Comparison of ENCODE assay signal across 7 mouse cellular contexts in the genomic region with DNA sequence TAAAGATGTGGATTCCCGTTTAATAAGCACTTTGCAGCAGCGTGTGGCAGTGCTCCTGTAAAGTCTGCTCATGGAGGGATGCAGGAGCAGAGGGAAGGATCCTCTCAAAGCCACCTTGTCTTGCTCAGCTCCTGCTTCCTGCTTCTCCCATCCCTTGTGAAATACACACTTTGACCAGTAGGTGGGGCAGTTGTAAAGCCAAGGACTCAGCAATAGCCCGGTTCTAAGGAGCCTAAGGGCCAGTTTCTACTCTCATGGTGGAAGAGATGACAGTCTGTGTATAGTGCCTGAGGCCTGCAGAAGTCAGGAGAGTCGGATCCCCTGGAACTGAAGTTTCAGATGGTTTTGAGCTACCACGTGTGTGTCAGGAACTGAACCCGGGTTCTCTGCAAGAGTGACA.
DNase-seq lines count a peak whose midpoint lies in the region; ATAC-seq and TF ChIP-seq lines count a peak whose summit lies in the region.

No protein-coding gene starts in this region.

- TF ChIP-seq CTCF in brain, embryonic 14.5 days (IDR thresholded peaks at IDR 0.05; ENCODE audit: borderline replicate concordance, extremely low read depth, insufficient read depth, insufficient read length): peak; percentile 85

- peak; percentile 67 for DNase-seq in Muller cell, postnatal 12 days (ENCODE audit: inconsistent ontology term)
- DNase-seq in brain, embryonic 14.5 days (ENCODE audit: low read depth): peak; percentile 92
- peak; percentile 36 for DNase-seq in fibroblast of lung, adult 2 months (ENCODE audit: low read depth)
- peak; percentile 68 to 73 for DNase-seq in heart, postnatal 36 days
- DNase-seq in layer of hippocampus, postnatal 10 days (ENCODE audit: low spot score in 2 of 2): peak; percentile 85 to 89
- DNase-seq in right cerebral cortex, postnatal 4 days: peak; percentile 80

- intact Hi-C loops in heart, postnatal 36 days (cut with DNase I): loop anchor here (1.0 to 2.0 kb wide), 2 partner anchors 271 to 279 kb away; partner anchors contain the start of gene Drd1

- ATAC-seq in megakaryocyte-erythroid progenitor cell, adult 5-6 weeks (replicated peaks; ENCODE audit: low FRiP score, low TSS enrichment, poor library complexity, severe bottlenecking): 0 out of 2 replicates have a peak, but pooled peaks have one; percentile 65

- TF ChIP-seq POLR2A in brain, embryonic 14.5 days (IDR thresholded peaks at IDR 0.05; ENCODE audit: borderline replicate concordance, extremely low read depth, insufficient read depth, insufficient read length, poor library complexity, severe bottlenecking): no peak

Comparison
In these comparisons a context has a peak if more than half of its experiments do, and no peak if none do; other contexts are left out.
1. Peak in every context shown above with its lines: DNase-seq and ATAC-seq.
2. DNase-seq: peak in every context shown above with its lines; median percentile 92 in brain, embryonic 14.5 days; 87 in layer of hippocampus, postnatal 10 days; 80 in right cerebral cortex, postnatal 4 days; 70 in heart, postnatal 36 days; 67 in Muller cell, postnatal 12 days; 36 in fibroblast of lung, adult 2 months.